Mouse (Mus musculus) heart, postnatal 36 days (tissue): ENCODE measurements around the gene Gm28036. TPM values are rescaled to one million over a fixed set of nuclear protein-coding genes. Genes with fewer than 3 reads are reported as not detected.

Experiments used
- total RNA-seq, 2 experiments: library from RNA; stranded (reverse); gene quantifications; 2 replicates each; pipeline ENCODE4 v1.2.3; 2021

Gene Gm28036
- total RNA-seq, 2 experiments from 2014 or later: 9.0 to 13.6 TPM

Other genes with a start within 250 kb of the Gm28036 start
- gene Uqcc1, start 196.8 kb downstream of the Gm28036 start, total RNA-seq: 100 to 1,000 TPM; 235 to 283 TPM
- gene Gm15557, start 186.4 kb downstream of the Gm28036 start, total RNA-seq: not detected
- gene Gdf5, start 181.7 kb downstream of the Gm28036 start, total RNA-seq: not detected
- 1 to 10 TPM; 7.1 to 7.9 TPM for gene Cep250, start 170.6 kb downstream of the Gm28036 start, total RNA-seq
- under 1 TPM; 0.16 to 0.31 TPM for gene 6430550D23Rik, start 119.1 kb downstream of the Gm28036 start, total RNA-seq
- gene Ergic3, start 119.0 kb downstream of the Gm28036 start, total RNA-seq: 10 to 100 TPM; 59.7 to 61.4 TPM
- gene Fer1l4, start 74.1 kb downstream of the Gm28036 start, total RNA-seq: not detected
- gene Spag4, start 61.9 kb downstream of the Gm28036 start, total RNA-seq: 1 to 10 TPM in 1 of 2 experiments, under 1 TPM in 1; 0.87 to 1.5 TPM
- 10 to 100 TPM; 15.2 to 17.5 TPM for gene Cpne1, start 15.1 kb downstream of the Gm28036 start, total RNA-seq
- 10 to 100 TPM; 11.1 to 11.5 TPM for gene Rbm12, start 15.1 kb downstream of the Gm28036 start, total RNA-seq
- 100 to 1,000 TPM; 345 to 377 TPM for gene Romo1, start 16.9 kb upstream of the Gm28036 start, total RNA-seq
- gene Nfs1, start 17.1 kb upstream of the Gm28036 start, total RNA-seq: 10 to 100 TPM; 86.3 to 93.6 TPM
- 100 to 1,000 TPM; 143 to 146 TPM for gene Rbm39, start 53.1 kb upstream of the Gm28036 start, total RNA-seq
- gene Phf20, start 69.4 kb upstream of the Gm28036 start, total RNA-seq: 10 to 100 TPM; 19.3 to 23.8 TPM
- gene Cnbd2, start 185.2 kb upstream of the Gm28036 start, total RNA-seq: 1 to 10 TPM in 1 of 2 experiments, under 1 TPM in 1; 0.98 to 1.1 TPM
- gene Scand1, start 185.6 kb upstream of the Gm28036 start, total RNA-seq: 10 to 100 TPM; 83.0 to 88.0 TPM